Mouse (Mus musculus): ENCODE results near the gene Plekha1. TPM values are rescaled to one million over a fixed set of nuclear protein-coding genes. Genes with fewer than 3 reads are reported as not detected.

The Plekha1 gene
- polyA plus RNA-seq, 1 experiment from 2014 or later, result 60.4 TPM

DNA sequence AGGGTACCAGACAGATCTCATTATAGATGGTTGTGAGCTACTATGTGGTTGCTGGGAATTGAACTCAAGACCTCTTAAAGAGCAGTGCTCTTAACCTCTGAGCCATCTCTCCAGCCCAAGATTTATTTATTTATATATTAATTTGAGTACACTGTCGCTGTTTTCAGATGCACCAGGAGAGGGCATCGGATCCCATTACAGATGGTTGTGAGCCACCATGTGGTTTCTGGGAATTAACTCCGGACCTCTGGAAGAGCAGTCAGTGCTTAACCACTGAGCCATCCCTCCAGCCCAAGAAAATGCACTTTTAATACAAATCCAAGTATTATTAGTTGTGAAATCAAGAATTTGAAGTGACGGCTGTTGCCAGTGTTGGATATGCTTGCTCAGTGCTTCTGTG lies 32.8 kb downstream of the Plekha1 start:
- H3K4me1 ChIP-seq (ENCODE audit: control insufficient read depth, insufficient read depth, low read depth, low read length), result no peaks in the 10 kb centered on the region
- 82% methylated on average over 4 of the region's 4 CpGs for WGBS
- no peak overlapping the region for H3K4me3 ChIP-seq (ENCODE audit: low read length)
- no peak overlapping the region for H3K4me2 ChIP-seq (ENCODE audit: low read length)
- H3K9ac ChIP-seq (ENCODE audit: low read depth, low read length), result no peak overlapping the region
- no peaks in the 10 kb centered on the region for H3K9me3 ChIP-seq (ENCODE audit: control insufficient read depth, low read length)
- ATAC-seq, result no peak
- no peak overlapping the region for H3K27ac ChIP-seq (ENCODE audit: low read depth, low read length)
- no peaks in the 10 kb centered on the region for H3K27me3 ChIP-seq (replicated peaks; ENCODE audit: control insufficient read depth, insufficient read depth, low read length)
- peaks cover 13% of the 10 kb centered on the region for H3K36me3 ChIP-seq (ENCODE audit: control insufficient read depth, insufficient read depth, low read length)

DNA sequence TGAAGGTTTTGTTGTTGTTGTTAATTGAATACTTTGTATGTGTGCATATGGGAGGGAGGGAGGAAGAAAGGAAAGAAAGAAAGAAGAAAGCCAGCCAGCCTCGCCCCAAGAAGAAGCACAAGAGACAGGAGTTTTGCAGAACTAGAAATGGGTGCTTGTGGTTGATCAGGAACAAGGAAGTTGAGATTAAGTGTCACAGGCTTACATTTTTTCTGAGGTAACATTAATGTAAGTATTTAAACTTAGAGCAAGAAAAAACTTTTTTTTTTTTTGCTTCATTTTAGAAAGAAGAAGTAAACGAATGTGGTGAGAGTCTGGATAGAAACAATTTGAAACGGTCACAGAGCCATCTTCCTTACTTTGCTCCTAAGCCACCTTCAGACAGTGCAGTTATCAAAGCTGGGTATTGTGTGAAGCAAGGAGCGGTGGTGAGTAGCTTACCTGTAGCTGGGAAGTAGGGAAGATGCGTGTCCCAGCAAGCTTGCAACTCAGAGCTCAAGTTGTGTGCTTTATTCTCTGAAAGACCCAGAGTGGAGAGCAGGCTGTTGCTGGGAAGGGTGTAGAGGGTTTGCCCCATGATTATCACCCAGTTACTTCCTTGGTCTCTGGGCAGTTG lies 34.8 kb downstream of the Plekha1 start:
- Histone ChIP-seq H3K4me1 (ENCODE audit: control insufficient read depth, insufficient read depth, low read depth, low read length) (no peaks in the 10 kb centered on the region), H3K27ac (ENCODE audit: low read depth, low read length) (no peak overlapping the region), H3K27me3 (replicated peaks; ENCODE audit: control insufficient read depth, insufficient read depth, low read length) (no peaks in the 10 kb centered on the region), H3K4me2 (ENCODE audit: low read length) (no peak overlapping the region), H3K4me3 (ENCODE audit: low read length) (no peak overlapping the region), H3K36me3 (ENCODE audit: control insufficient read depth, insufficient read depth, low read length) (peaks cover 17% of the 10 kb centered on the region), H3K9me3 (ENCODE audit: control insufficient read depth, low read length) (no peaks in the 10 kb centered on the region), H3K9ac (ENCODE audit: low read depth, low read length) (no peak overlapping the region)
- no peak for ATAC-seq
- WGBS, result 95% methylated on average over 5 of the region's 5 CpGs

DNA sequence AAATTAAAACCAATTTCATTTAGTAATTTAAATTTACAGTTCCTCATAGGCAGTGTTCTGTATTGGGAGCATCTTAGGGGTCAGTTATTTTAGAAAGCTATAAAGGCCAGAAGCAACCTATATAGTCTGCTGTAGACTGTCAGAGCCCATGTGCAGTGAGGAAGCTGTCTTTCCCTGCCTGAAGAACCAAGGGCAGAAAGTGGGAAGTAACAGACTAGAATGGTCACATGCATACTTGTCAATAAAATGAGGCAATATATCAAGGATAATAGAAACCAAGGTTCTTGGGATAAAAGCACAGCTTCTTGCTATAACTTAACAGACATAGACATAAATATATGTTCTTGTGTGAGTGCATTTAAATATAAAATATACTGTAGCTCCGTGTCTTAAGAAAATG lies 37.4 kb downstream of the Plekha1 start:
- no peaks in the 10 kb centered on the region for H3K4me1 ChIP-seq (ENCODE audit: control insufficient read depth, insufficient read depth, low read depth, low read length)
- H3K27me3 ChIP-seq (replicated peaks; ENCODE audit: control insufficient read depth, insufficient read depth, low read length), result no peaks in the 10 kb centered on the region
- ATAC-seq, result no peak
- WGBS, result 92% methylated on average over 1 of the region's 1 CpGs
- H3K9ac ChIP-seq (ENCODE audit: low read depth, low read length), result no peak overlapping the region
- H3K4me3 ChIP-seq (ENCODE audit: low read length), result no peak overlapping the region
- no peaks in the 10 kb centered on the region for H3K9me3 ChIP-seq (ENCODE audit: control insufficient read depth, low read length)
- peaks cover 16% of the 10 kb centered on the region; the same call in 1 of the 2 replicates for H3K36me3 ChIP-seq (ENCODE audit: control insufficient read depth, insufficient read depth, low read length)
- no peak overlapping the region for H3K4me2 ChIP-seq (ENCODE audit: low read length)
- H3K27ac ChIP-seq (ENCODE audit: low read depth, low read length), result no peak overlapping the region

DNA sequence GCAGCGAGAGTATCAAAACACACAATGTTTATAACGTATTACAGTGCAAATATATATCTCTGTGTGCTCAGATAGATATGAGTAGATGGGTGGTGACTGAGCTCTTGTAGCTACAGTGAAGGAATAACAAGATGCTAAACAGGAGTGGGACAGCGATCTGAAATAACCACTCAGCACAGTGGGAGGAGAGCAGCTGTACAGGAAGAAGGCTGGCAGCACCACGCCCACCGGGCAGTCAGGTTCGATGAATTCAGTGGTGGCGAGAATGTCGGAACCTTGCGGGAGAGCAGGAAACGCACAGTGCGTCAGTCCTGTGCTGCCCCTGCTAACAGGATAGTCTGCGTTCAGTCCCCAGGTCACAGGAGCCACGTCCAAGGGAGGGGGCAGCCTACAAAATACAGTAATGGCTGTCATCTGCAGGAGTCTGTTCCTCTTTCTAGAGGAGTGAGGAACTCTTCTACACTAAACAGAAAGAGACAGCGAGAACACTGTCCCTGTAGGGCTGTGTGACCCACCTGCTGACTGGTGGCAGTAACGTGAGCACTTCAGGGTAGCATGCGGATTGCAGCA lies 38.0 kb downstream of the Plekha1 start:
- 88% methylated on average over 16 of the region's 16 CpGs for WGBS

DNA sequence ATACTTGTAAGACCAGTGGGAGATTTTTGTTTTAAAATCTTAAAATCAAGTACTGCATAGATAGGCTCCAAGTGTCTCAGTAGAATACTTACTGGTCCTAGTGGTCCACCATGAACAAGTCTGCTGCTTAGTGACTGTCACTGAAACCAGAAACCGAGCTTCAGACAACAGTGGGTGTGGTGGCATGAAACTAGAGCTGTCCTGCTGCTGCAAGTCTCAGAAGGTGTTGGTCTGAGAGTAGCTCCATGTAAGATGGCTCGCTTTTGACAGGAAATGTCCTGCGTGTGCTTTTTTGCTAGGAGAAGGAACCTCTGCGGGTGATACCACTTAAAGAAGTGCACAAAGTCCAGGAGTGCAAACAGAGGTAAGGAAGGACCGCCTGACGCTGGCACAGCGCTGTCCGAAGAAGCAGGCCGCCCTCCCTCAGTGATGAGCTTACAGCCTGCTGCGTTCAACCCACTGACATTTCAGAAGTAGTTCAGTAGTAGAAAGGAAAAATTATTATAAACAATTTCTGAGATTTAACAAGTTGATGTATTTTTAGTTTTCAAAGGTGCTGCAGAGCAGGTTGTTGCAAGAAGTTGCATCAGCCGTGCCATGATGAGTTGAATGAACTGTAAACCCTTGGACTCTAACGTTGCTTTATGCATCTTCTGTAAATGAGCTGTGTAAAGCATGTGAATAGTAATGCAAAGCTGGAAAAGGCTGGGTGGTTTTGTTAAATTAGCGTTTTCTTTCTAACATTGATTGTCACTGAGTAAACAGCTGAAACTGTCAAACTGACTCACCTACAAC lies 39.2 kb downstream of the Plekha1 start:
- Histone ChIP-seq H3K4me1 (ENCODE audit: control insufficient read depth, insufficient read depth, low read depth, low read length) (no peaks in the 10 kb centered on the region), H3K4me3 (ENCODE audit: low read length) (no peak overlapping the region), H3K4me2 (ENCODE audit: low read length) (no peak overlapping the region), H3K27me3 (replicated peaks; ENCODE audit: control insufficient read depth, insufficient read depth, low read length) (no peaks in the 10 kb centered on the region), H3K9me3 (ENCODE audit: control insufficient read depth, low read length) (no peaks in the 10 kb centered on the region), H3K9ac (ENCODE audit: low read depth, low read length) (no peak overlapping the region), H3K36me3 (ENCODE audit: control insufficient read depth, insufficient read depth, low read length) (peaks cover 18% of the 10 kb centered on the region), H3K27ac (ENCODE audit: low read depth, low read length) (no peak overlapping the region)
- WGBS, result 90% methylated on average over 13 of the region's 13 CpGs
- no peak for ATAC-seq

More for the DNA sequence above, 38.0 kb downstream of the Plekha1 start:
- no peak overlapping the region for H3K9ac ChIP-seq (ENCODE audit: low read depth, low read length)
- H3K9me3 ChIP-seq (ENCODE audit: control insufficient read depth, low read length), result no peaks in the 10 kb centered on the region
- ATAC-seq, result no peak
- H3K4me1 ChIP-seq (ENCODE audit: control insufficient read depth, insufficient read depth, low read depth, low read length), result no peaks in the 10 kb centered on the region
- no peak overlapping the region for H3K27ac ChIP-seq (ENCODE audit: low read depth, low read length)
- no peak overlapping the region for H3K4me2 ChIP-seq (ENCODE audit: low read length)
- no peak overlapping the region for H3K4me3 ChIP-seq (ENCODE audit: low read length)
- H3K27me3 ChIP-seq (replicated peaks; ENCODE audit: control insufficient read depth, insufficient read depth, low read length), result no peaks in the 10 kb centered on the region
- H3K36me3 ChIP-seq (ENCODE audit: control insufficient read depth, insufficient read depth, low read length), result peaks cover 18% of the 10 kb centered on the region

DNA sequence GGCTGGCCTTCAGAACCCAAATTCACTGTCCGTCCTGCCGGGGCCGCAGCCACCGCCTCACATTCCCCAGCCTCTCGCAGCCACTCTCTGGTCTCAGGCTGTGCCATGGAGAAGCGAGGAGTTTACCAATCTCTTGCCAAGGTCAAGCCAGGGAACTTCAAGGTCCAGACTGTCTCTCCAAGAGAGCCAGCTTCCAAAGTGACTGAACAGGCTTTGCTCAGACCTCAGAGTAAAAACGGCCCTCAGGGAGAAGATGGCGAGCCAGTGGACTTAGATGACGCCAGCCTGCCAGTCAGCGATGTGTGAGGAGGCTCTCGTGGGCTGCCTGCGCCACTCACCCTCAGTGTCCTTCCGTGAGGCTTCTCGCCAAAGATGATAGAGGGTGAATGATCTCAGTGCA lies 45.3 kb downstream of the Plekha1 start:
- H3K4me3 ChIP-seq (ENCODE audit: low read length), result no peak overlapping the region
- H3K9ac ChIP-seq (ENCODE audit: low read depth, low read length), result no peak overlapping the region
- no peaks in the 10 kb centered on the region for H3K4me1 ChIP-seq (ENCODE audit: control insufficient read depth, insufficient read depth, low read depth, low read length)
- H3K4me2 ChIP-seq (ENCODE audit: low read length), result no peak overlapping the region
- peaks cover 17% of the 10 kb centered on the region; the same call in 1 of the 2 replicates for H3K36me3 ChIP-seq (ENCODE audit: control insufficient read depth, insufficient read depth, low read length)
- H3K27me3 ChIP-seq (replicated peaks; ENCODE audit: control insufficient read depth, insufficient read depth, low read length), result no peaks in the 10 kb centered on the region
- 90% methylated on average over 14 of the region's 14 CpGs for WGBS
- no peak overlapping the region for H3K27ac ChIP-seq (ENCODE audit: low read depth, low read length)
- no peak for ATAC-seq
- no peaks in the 10 kb centered on the region for H3K9me3 ChIP-seq (ENCODE audit: control insufficient read depth, low read length)

DNA sequence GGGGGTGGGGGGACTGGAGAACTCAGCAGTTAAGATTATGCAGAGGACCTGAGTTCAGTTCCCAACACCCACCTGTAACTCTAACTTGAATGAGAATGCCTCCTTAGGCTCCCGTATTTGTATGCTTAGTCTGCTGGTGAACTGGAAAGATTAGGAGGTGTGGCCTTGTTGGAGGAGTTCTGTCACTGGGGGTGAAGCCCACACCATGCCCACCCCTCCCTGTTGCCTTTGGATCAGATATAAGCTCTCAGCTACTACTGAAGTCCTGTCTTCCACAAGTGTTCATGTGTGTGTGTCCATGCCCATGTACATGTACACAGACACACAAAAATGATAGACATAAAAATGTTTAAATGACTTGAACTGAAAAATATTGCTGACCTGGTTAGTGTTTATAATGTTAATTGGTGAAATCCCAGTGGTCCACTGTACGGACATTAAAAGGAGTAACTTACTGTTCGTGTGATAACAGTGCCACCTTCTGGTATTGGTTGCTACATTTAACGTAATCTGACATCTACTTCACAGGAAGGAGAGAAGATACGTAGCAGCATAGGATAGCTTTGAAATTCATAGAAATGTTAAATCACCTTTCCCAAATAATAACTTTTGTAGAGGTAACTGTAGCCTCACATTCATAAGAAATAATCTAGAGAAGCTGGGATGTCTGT lies 49.3 kb downstream of the Plekha1 start:
- Histone ChIP-seq H3K4me2 (ENCODE audit: low read length) (no peak overlapping the region), H3K36me3 (ENCODE audit: control insufficient read depth, insufficient read depth, low read length) (0 out of 2 replicates have a peak, but pooled peaks cover 7% of the 10 kb centered on the region), H3K27me3 (replicated peaks; ENCODE audit: control insufficient read depth, insufficient read depth, low read length) (no peaks in the 10 kb centered on the region), H3K9me3 (ENCODE audit: control insufficient read depth, low read length) (no peaks in the 10 kb centered on the region), H3K4me1 (ENCODE audit: control insufficient read depth, insufficient read depth, low read depth, low read length) (no peaks in the 10 kb centered on the region), H3K9ac (ENCODE audit: low read depth, low read length) (no peak overlapping the region), H3K27ac (ENCODE audit: low read depth, low read length) (no peak overlapping the region), H3K4me3 (ENCODE audit: low read length) (no peak overlapping the region)
- ATAC-seq, result no peak
- WGBS, result 49% methylated on average over 5 of the region's 5 CpGs

DNA sequence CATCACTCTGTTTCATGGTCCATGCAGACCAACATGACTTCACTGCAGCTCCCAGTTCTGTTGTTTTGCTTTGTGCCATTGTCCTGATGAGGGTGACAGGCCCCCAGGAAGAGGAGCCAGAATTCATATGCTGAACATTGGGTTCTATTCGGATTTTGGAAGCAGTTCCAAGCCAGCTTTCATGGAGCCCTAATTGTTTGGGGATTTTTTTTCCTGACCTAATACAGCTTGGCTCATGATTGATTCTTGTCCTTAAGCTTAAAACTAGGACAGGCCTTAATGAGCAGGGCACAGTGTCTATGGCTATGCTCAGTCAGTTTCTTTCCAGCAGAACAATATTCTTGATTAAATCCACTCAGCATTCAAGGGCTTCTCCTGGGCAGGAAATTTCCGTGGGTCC lies 52.7 kb downstream of the Plekha1 start:
- no peaks in the 10 kb centered on the region for H3K9me3 ChIP-seq (ENCODE audit: control insufficient read depth, low read length)
- no peak overlapping the region for H3K9ac ChIP-seq (ENCODE audit: low read depth, low read length)
- ATAC-seq, result no peak
- H3K4me3 ChIP-seq (ENCODE audit: low read length), result no peak overlapping the region
- 55% methylated on average over 2 of the region's 2 CpGs for WGBS
- H3K27ac ChIP-seq (ENCODE audit: low read depth, low read length), result no peak overlapping the region
- no peaks in the 10 kb centered on the region for H3K27me3 ChIP-seq (replicated peaks; ENCODE audit: control insufficient read depth, insufficient read depth, low read length)
- no peaks in the 10 kb centered on the region for H3K4me1 ChIP-seq (ENCODE audit: control insufficient read depth, insufficient read depth, low read depth, low read length)
- no peak overlapping the region for H3K4me2 ChIP-seq (ENCODE audit: low read length)
- H3K36me3 ChIP-seq (ENCODE audit: control insufficient read depth, insufficient read depth, low read length), result 0 out of 2 replicates have a peak, but pooled peaks cover 3% of the 10 kb centered on the region
